Mouse (Mus musculus) ES-E14 (cell line): ENCODE data around the gene Stox1.

Experiments used
- CHD2 ChIP-seq: IDR thresholded peaks from 2 replicates; pipeline ENCODE4 v1.6.1; 2014; ENCODE audit warnings: mild to moderate bottlenecking, low read depth, low read length, inconsistent platforms
- ZC3H11A ChIP-seq: IDR thresholded peaks from 2 replicates; pipeline ENCODE4 v1.6.1; 2012; ENCODE audit warnings: low read depth, mild to moderate bottlenecking, inconsistent platforms, low read length, borderline replicate concordance
- ZNF384 ChIP-seq: IDR thresholded peaks from 2 replicates; pipeline ENCODE4 v1.6.1; 2012; ENCODE audit warnings: low read depth, low read length, inconsistent platforms

DNA sequence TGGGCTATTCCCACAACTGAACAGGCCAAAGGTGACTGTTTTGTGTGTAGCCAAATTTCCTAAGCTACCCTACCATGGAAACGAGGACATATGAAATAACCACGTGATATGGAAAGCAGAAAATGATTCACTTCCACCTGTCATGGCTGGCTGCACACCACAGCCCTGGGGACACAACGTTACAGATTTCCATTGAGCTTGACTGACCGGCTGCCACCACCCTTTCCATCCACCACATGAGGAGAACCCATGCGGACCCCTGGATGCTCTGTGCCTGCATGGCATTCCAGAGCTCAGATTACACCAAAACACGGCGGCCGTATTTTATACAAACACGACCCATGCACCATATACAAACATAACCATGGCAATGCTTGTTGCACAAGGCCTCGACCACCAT is 12.5 kb downstream of the Stox1 start:
- TF ChIP-seq CHD2, result no peak
- no peak for TF ChIP-seq ZC3H11A
- TF ChIP-seq ZNF384, result no peak
